Mouse (Mus musculus) cerebellum, adult 2 months (tissue): ENCODE results near the gene Rps2.
"Not testable (repeated sequence)": the region's sequence is repeated elsewhere in the genome, so short reads cannot be mapped to it uniquely, and the experiment has no call there.

ENCODE experiments used
- CTCF ChIP-seq: fragments of 200-500 bp; IDR thresholded peaks from 2 replicates; pipeline ENCODE4 v1.5.1; 2011; ENCODE audit warnings: low read depth, mild to moderate bottlenecking, control low read depth, low read length, moderate library complexity, borderline replicate concordance; ENCODE audit not compliant: insufficient read depth
- POLR2A ChIP-seq: fragments of 200-500 bp; IDR thresholded peaks from 2 replicates; pipeline ENCODE4 v1.6.1; 2011; ENCODE audit warnings: low read length, control low read depth, borderline replicate concordance; ENCODE audit not compliant: insufficient read depth

DNA sequence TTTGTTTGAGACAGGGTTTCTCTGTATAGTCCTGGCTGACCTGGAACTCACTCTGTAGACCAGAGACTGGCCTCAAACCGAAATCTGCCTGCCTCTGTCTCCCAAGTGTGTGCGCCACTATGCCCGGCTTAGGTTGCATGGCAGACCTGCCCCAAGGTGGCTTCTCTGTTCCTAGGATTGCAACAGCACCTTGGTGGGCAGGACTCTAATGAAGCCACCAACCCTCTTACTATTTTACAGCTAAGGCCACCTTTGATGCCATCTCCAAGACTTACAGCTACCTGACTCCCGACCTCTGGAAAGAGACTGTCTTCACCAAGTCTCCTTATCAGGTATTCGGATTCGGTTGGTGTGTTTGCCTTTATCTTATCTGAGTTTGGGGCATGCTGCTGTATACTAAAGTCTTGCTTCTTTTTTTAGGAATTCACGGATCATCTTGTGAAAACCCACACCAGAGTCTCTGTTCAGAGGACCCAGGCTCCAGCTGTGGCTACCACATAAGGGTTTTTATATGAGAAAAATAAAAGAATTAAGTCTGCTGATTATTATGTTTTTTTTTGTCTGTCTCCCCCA is 3.6 kb downstream of the Rps2 start:
- TF ChIP-seq POLR2A, CTCF: not testable (repeated sequence)
